Mouse (Mus musculus) thymus, adult 2 months (tissue): ENCODE data around the gene Abcd4.

Source experiments
- CTCF ChIP-seq: fragments of 200-500 bp; IDR thresholded peaks from 2 replicates; pipeline ENCODE4 v1.5.1; 2012; ENCODE audit warnings: mild to moderate bottlenecking, control low read depth, low read length, moderate library complexity, borderline replicate concordance; ENCODE audit not compliant: control insufficient read depth, poor library complexity, insufficient read depth; ENCODE audit errors: extremely low read depth
- POLR2A ChIP-seq: fragments of 200-500 bp; IDR thresholded peaks from 2 replicates; pipeline ENCODE4 v1.6.1; 2012; ENCODE audit warnings: mild to moderate bottlenecking, low read length, control low read depth, moderate library complexity; ENCODE audit not compliant: control insufficient read depth, poor library complexity, insufficient read depth; ENCODE audit errors: extremely low read depth

GRCm38 (mm10) chr12:84589825-84590761 lies 27.1 kb downstream of the Abcd4 start:
- TF ChIP-seq CTCF (peak; percentile 100), POLR2A (no peak)
